Mouse (Mus musculus) kidney, adult 2 months (tissue): ENCODE measurements around the gene Ttll5.

Experiments
- CTCF ChIP-seq: fragments of 200-500 bp; conservative IDR thresholded peaks from 2 replicates; pipeline ENCODE4 v1.5.1; 2011; ENCODE audit warnings: low read depth, mild to moderate bottlenecking, control low read depth, low read length, moderate library complexity, mixed read lengths; ENCODE audit not compliant: insufficient read depth, insufficient read length
- POLR2A ChIP-seq: fragments of 200-500 bp; IDR thresholded peaks from one replicate; pipeline ENCODE4 v1.6.1; 2011; ENCODE audit warnings: low read depth, low read length, control low read depth

DNA sequence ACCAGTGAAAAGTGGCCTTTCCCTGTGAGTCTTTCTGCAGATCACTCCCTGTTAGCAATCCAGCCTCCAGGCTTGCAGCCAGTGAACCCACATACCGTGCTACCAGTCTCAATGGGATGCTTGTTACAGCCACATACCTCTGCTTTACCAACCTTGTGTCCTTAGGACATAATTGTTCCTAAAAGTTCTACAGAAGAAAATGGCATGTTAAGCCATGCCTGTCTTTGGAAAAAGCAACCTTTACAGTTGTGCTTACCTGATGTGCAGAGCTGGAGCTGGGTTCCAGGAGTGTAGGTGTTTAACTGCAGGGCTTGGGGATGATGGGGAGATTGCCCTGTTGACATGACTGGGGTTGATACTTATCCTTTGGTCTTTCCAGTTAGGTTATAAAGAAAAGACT is 203.3 kb downstream of the Ttll5 start:
- no peak for TF ChIP-seq CTCF
- no peak for TF ChIP-seq POLR2A
